Mouse (Mus musculus): ENCODE results near the gene Avp. TPM values are rescaled to one million over a fixed set of nuclear protein-coding genes. Genes with fewer than 3 reads are reported as not detected.

Avp gene
- polyA plus RNA-seq, 1 experiment from 2014 or later: not detected

- H3K4me1 ChIP-seq (replicated peaks; ENCODE audit: control insufficient read depth, insufficient read depth, low read length): no peaks in the 10 kb centered on the region
- H3K27ac ChIP-seq (ENCODE audit: low read depth, low read length): no peak overlapping the region
- no peak overlapping the region for H3K4me2 ChIP-seq (replicated peaks; ENCODE audit: low read depth)
- WGBS: 80% methylated on average over 2 of the region's 2 CpGs
- H3K36me3 ChIP-seq (ENCODE audit: control insufficient read depth, insufficient read depth): peaks cover 21% of the 10 kb centered on the region
- no peak for ATAC-seq
- no peaks in the 10 kb centered on the region for H3K27me3 ChIP-seq (replicated peaks; ENCODE audit: control insufficient read depth, insufficient read depth, low read length)
- no peak overlapping the region for H3K4me3 ChIP-seq (ENCODE audit: low read depth, low read length)
- no peaks in the 10 kb centered on the region for H3K9me3 ChIP-seq (ENCODE audit: control insufficient read depth)
- H3K9ac ChIP-seq (ENCODE audit: low read depth, low read length): no peak overlapping the region
- TF ChIP-seq CTCF (IDR thresholded peaks at IDR 0.05; ENCODE audit: low read depth): no peak
Measured at GRCm38 (mm10) chr2:130588373-130588772, 6.0 kb upstream of the Avp start.

GRCm38 (mm10) chr2:130586016-130586415 is 3.7 kb upstream of the Avp start:
- Histone ChIP-seq H3K9me3 (ENCODE audit: control insufficient read depth) (no peaks in the 10 kb centered on the region), H3K27me3 (replicated peaks; ENCODE audit: control insufficient read depth, insufficient read depth, low read length) (peaks cover 21% of the 10 kb centered on the region), H3K4me1 (replicated peaks; ENCODE audit: control insufficient read depth, insufficient read depth, low read length) (no peaks in the 10 kb centered on the region), H3K4me2 (replicated peaks; ENCODE audit: low read depth) (no peak overlapping the region), H3K4me3 (ENCODE audit: low read depth, low read length) (no peak overlapping the region), H3K36me3 (ENCODE audit: control insufficient read depth, insufficient read depth) (peaks cover 9% of the 10 kb centered on the region), H3K9ac (ENCODE audit: low read depth, low read length) (no peak overlapping the region), H3K27ac (ENCODE audit: low read depth, low read length) (no peak overlapping the region)
- no peak for ATAC-seq
- 82% methylated on average over 6 of the region's 6 CpGs for WGBS
- TF ChIP-seq CTCF (IDR thresholded peaks at IDR 0.05; ENCODE audit: low read depth): no peak

GRCm38 (mm10) chr2:130583902-130584560 is 1.7 kb upstream of the Avp start:
- Histone ChIP-seq H3K9ac (ENCODE audit: low read depth, low read length) (no peak overlapping the region), H3K36me3 (ENCODE audit: control insufficient read depth, insufficient read depth) (no peaks in the 10 kb centered on the region), H3K4me2 (replicated peaks; ENCODE audit: low read depth) (no peak overlapping the region), H3K27me3 (replicated peaks; ENCODE audit: control insufficient read depth, insufficient read depth, low read length) (peaks cover 41% of the 10 kb centered on the region), H3K4me3 (ENCODE audit: low read depth, low read length) (no peak overlapping the region), H3K9me3 (ENCODE audit: control insufficient read depth) (no peaks in the 10 kb centered on the region), H3K27ac (ENCODE audit: low read depth, low read length) (no peak overlapping the region), H3K4me1 (replicated peaks; ENCODE audit: control insufficient read depth, insufficient read depth, low read length) (no peaks in the 10 kb centered on the region; the same call in 1 of the 2 replicates)
- WGBS: 76% methylated on average over 10 of the region's 10 CpGs
- TF ChIP-seq CTCF (IDR thresholded peaks at IDR 0.05; ENCODE audit: low read depth): no peak
- no peak for ATAC-seq

- Histone ChIP-seq H3K27me3 (replicated peaks; ENCODE audit: control insufficient read depth, insufficient read depth, low read length) (peaks cover 65% of the 10 kb centered on the region), H3K36me3 (ENCODE audit: control insufficient read depth, insufficient read depth) (no peaks in the 10 kb centered on the region), H3K27ac (ENCODE audit: low read depth, low read length) (no peak overlapping the region), H3K4me3 (ENCODE audit: low read depth, low read length) (peak overlapping the region; percentile 37), H3K4me1 (replicated peaks; ENCODE audit: control insufficient read depth, insufficient read depth, low read length) (no peaks in the 10 kb centered on the region; the same call in 1 of the 2 replicates), H3K9me3 (ENCODE audit: control insufficient read depth) (no peaks in the 10 kb centered on the region), H3K9ac (ENCODE audit: low read depth, low read length) (no peak overlapping the region), H3K4me2 (replicated peaks; ENCODE audit: low read depth) (peak overlapping the region; percentile 58)
- 7% methylated on average over 16 of the region's 16 CpGs for WGBS
- ATAC-seq: no peak
- no peak for TF ChIP-seq CTCF (IDR thresholded peaks at IDR 0.05; ENCODE audit: low read depth)
Measured at GRCm38 (mm10) chr2:130581201-130581600, 1.2 kb downstream of the Avp start.

- Histone ChIP-seq H3K4me2 (replicated peaks; ENCODE audit: low read depth) (no peak overlapping the region), H3K4me1 (replicated peaks; ENCODE audit: control insufficient read depth, insufficient read depth, low read length) (no peaks in the 10 kb centered on the region; the same call in 1 of the 2 replicates), H3K4me3 (ENCODE audit: low read depth, low read length) (no peak overlapping the region), H3K36me3 (ENCODE audit: control insufficient read depth, insufficient read depth) (no peaks in the 10 kb centered on the region), H3K9ac (ENCODE audit: low read depth, low read length) (no peak overlapping the region), H3K27me3 (replicated peaks; ENCODE audit: control insufficient read depth, insufficient read depth, low read length) (peaks cover 76% of the 10 kb centered on the region), H3K27ac (ENCODE audit: low read depth, low read length) (no peak overlapping the region), H3K9me3 (ENCODE audit: control insufficient read depth) (no peaks in the 10 kb centered on the region)
- no peak for TF ChIP-seq CTCF (IDR thresholded peaks at IDR 0.05; ENCODE audit: low read depth)
- 7% methylated on average over 8 of the region's 8 CpGs for WGBS
- no peak for ATAC-seq
Measured at GRCm38 (mm10) chr2:130579791-130580190, 2.6 kb downstream of the Avp start.

- 12% methylated on average over 11 of the region's 11 CpGs for WGBS
- no peak overlapping the region for H3K9ac ChIP-seq (ENCODE audit: low read depth, low read length)
- H3K9me3 ChIP-seq (ENCODE audit: control insufficient read depth): no peaks in the 10 kb centered on the region
- H3K27ac ChIP-seq (ENCODE audit: low read depth, low read length): no peak overlapping the region
- no peak for ATAC-seq
- H3K36me3 ChIP-seq (ENCODE audit: control insufficient read depth, insufficient read depth): no peaks in the 10 kb centered on the region
- H3K27me3 ChIP-seq (replicated peaks; ENCODE audit: control insufficient read depth, insufficient read depth, low read length): peaks cover 76% of the 10 kb centered on the region
- no peaks in the 10 kb centered on the region; the same call in 1 of the 2 replicates for H3K4me1 ChIP-seq (replicated peaks; ENCODE audit: control insufficient read depth, insufficient read depth, low read length)
- peak; percentile 71 for TF ChIP-seq CTCF (IDR thresholded peaks at IDR 0.05; ENCODE audit: low read depth)
- no peak overlapping the region for H3K4me2 ChIP-seq (replicated peaks; ENCODE audit: low read depth)
- H3K4me3 ChIP-seq (ENCODE audit: low read depth, low read length): no peak overlapping the region
Measured at GRCm38 (mm10) chr2:130578148-130578547, 4.2 kb downstream of the Avp start.
